Comparison of ENCODE assay signal across 10 mouse cellular contexts in the genomic region with DNA sequence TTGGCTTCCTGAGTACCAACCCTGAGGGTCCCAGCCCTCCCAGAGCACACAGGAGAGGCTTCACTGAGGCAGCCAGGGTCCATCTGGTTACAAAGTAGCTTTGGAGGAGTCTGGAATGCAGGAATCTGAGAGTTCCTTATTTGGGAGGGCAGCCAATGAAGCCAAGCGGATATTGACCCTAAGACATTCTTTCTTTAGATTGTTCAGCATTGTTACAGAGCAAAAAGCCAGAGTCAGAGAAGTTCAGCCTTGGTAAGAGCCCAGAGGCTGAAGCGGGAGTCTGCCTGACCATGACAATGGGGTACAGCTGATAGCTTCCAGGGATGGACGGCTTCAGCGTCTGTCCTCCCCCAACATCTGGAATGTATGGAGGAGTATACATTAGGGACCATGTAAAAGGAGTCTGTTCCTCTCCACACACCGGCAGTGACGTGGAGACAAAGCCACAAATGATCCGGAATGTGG. TPM values are rescaled to one million over a fixed set of nuclear protein-coding genes. Genes with fewer than 3 reads are reported as not detected.
A peak's percentile ranks its signal among the peaks of the same experiment; 100 is the strongest.
DNase-seq lines count a peak whose midpoint lies in the region; ATAC-seq lines count a peak whose summit lies in the region.
"Had no signal": no experiment of that assay in that cellular context is flagged by ENCODE, and none has a peak within 500 bp of the region (broad histone marks: within the 10 kb centered on the region; RNA-seq: fewer than 3 reads in every experiment).

No protein-coding gene starts in this region.

- H3K4me3 ChIP-seq in forebrain, embryonic 11.5 days (ENCODE audit: low read depth, low read length) = no peak overlapping the region
- no peak overlapping the region for H3K4me3 ChIP-seq in forebrain, embryonic 13.5 days
- H3K4me3 ChIP-seq in embryonic facial prominence, embryonic 10.5 days = no peak overlapping the region
- H3K4me3 ChIP-seq in intestine, embryonic 16.5 days (ENCODE audit: low read length) = peak overlapping the region; percentile 33
- no peak overlapping the region for H3K4me3 ChIP-seq in liver, embryonic 16.5 days (ENCODE audit: low read depth, low read length)

- no peak overlapping the region for H3K4me2 ChIP-seq in forebrain, embryonic 11.5 days (ENCODE audit: low read depth, low read length, severe bottlenecking)
- no peak overlapping the region for H3K4me2 ChIP-seq in forebrain, embryonic 13.5 days
- H3K4me2 ChIP-seq in intestine, embryonic 16.5 days (ENCODE audit: low read depth, low read length) = peak overlapping the region; percentile 30
- no peak overlapping the region for H3K4me2 ChIP-seq in liver, embryonic 16.5 days (ENCODE audit: low read depth, low read length)

- H3K9me3 ChIP-seq in forebrain, embryonic 11.5 days (ENCODE audit: control insufficient read depth, low read length) = no peaks in the 10 kb centered on the region
- no peaks in the 10 kb centered on the region for H3K9me3 ChIP-seq in forebrain, embryonic 13.5 days (replicated peaks)
- no peaks in the 10 kb centered on the region for H3K9me3 ChIP-seq in embryonic facial prominence, embryonic 10.5 days
- H3K9me3 ChIP-seq in intestine, embryonic 16.5 days (ENCODE audit: control insufficient read depth, low read length) = no peaks in the 10 kb centered on the region
- no peaks in the 10 kb centered on the region for H3K9me3 ChIP-seq in liver, embryonic 16.5 days (replicated peaks; ENCODE audit: control insufficient read depth, low read length)

- peaks cover 5% of the 10 kb centered on the region for H3K4me1 ChIP-seq in forebrain, embryonic 11.5 days (replicated peaks; ENCODE audit: control insufficient read depth, insufficient read depth, low read length)
- H3K4me1 ChIP-seq in forebrain, embryonic 13.5 days = peaks cover 35% of the 10 kb centered on the region
- H3K4me1 ChIP-seq in embryonic facial prominence, embryonic 10.5 days = peaks cover 50% of the 10 kb centered on the region
- H3K4me1 ChIP-seq in intestine, embryonic 16.5 days (ENCODE audit: control insufficient read depth, insufficient read depth, low read length) = peaks cover 53% of the 10 kb centered on the region
- H3K4me1 ChIP-seq in liver, embryonic 16.5 days (ENCODE audit: control insufficient read depth, low read depth, low read length) = no peaks in the 10 kb centered on the region

- no peaks in the 10 kb centered on the region for H3K27me3 ChIP-seq in forebrain, embryonic 11.5 days (ENCODE audit: control insufficient read depth, insufficient read depth, low read length)
- H3K27me3 ChIP-seq in forebrain, embryonic 13.5 days = no peaks in the 10 kb centered on the region
- H3K27me3 ChIP-seq in embryonic facial prominence, embryonic 10.5 days (replicated peaks; ENCODE audit: low read depth, poor library complexity, severe bottlenecking) = no peaks in the 10 kb centered on the region
- no peaks in the 10 kb centered on the region for H3K27me3 ChIP-seq in intestine, embryonic 16.5 days (replicated peaks; ENCODE audit: control insufficient read depth, insufficient read depth, low read length)
- no peaks in the 10 kb centered on the region for H3K27me3 ChIP-seq in liver, embryonic 16.5 days (ENCODE audit: control insufficient read depth, insufficient read depth, low read depth, low read length)

- no peak overlapping the region for H3K9ac ChIP-seq in forebrain, embryonic 11.5 days (ENCODE audit: low read length)
- H3K9ac ChIP-seq in forebrain, embryonic 13.5 days = no peak overlapping the region
- peak overlapping the region; percentile 55; the same call in 1 of the 2 replicates for H3K9ac ChIP-seq in intestine, embryonic 16.5 days (ENCODE audit: low read depth, low read length)
- H3K9ac ChIP-seq in liver, embryonic 16.5 days (ENCODE audit: low read depth, low read length) = no peak overlapping the region

- no peak for ATAC-seq in forebrain, embryonic 11.5 days (replicated peaks; ENCODE audit: low FRiP score)
- ATAC-seq in forebrain, embryonic 13.5 days = no peak
- peak; percentile 32 for ATAC-seq in intestine, embryonic 16.5 days
- peak; percentile 14; the same call in 1 of the 2 replicates for ATAC-seq in liver, embryonic 16.5 days (ENCODE audit: low read depth)

- 0 out of 2 replicates have a peak overlapping the region, but pooled peaks have one; percentile 39 for H3K27ac ChIP-seq in forebrain, embryonic 11.5 days (ENCODE audit: low read depth, low read length)
- no peak overlapping the region for H3K27ac ChIP-seq in forebrain, embryonic 13.5 days
- H3K27ac ChIP-seq in embryonic facial prominence, embryonic 10.5 days (replicated peaks) = peak overlapping the region; percentile 77
- H3K27ac ChIP-seq in intestine, embryonic 16.5 days (ENCODE audit: low read length) = peak overlapping the region; percentile 78
- H3K27ac ChIP-seq in liver, embryonic 16.5 days (ENCODE audit: low read length) = peak overlapping the region; percentile 42; the same call in 1 of the 2 replicates
- H3K27ac ChIP-seq: macrophage had no signal

- WGBS in forebrain, embryonic 11.5 days = 41% methylated on average over 7 of the region's 7 CpGs
- WGBS in forebrain, embryonic 13.5 days = 50% methylated on average over 7 of the region's 7 CpGs
- 27% methylated on average over 7 of the region's 7 CpGs for WGBS in embryonic facial prominence, embryonic 10.5 days
- WGBS in intestine, embryonic 16.5 days = 37% methylated on average over 7 of the region's 7 CpGs
- 59% methylated on average over 7 of the region's 7 CpGs for WGBS in liver, embryonic 16.5 days (ENCODE audit: insufficient replicate concordance)

- H3K36me3 ChIP-seq in forebrain, embryonic 11.5 days (ENCODE audit: control insufficient read depth, insufficient read depth, low read length) = no peaks in the 10 kb centered on the region
- no peaks in the 10 kb centered on the region for H3K36me3 ChIP-seq in forebrain, embryonic 13.5 days (ENCODE audit: poor library complexity, severe bottlenecking)
- peaks cover 12% of the 10 kb centered on the region for H3K36me3 ChIP-seq in embryonic facial prominence, embryonic 10.5 days (replicated peaks)
- no peaks in the 10 kb centered on the region for H3K36me3 ChIP-seq in intestine, embryonic 16.5 days (ENCODE audit: control insufficient read depth, insufficient read depth, low read length)
- no peaks in the 10 kb centered on the region for H3K36me3 ChIP-seq in liver, embryonic 16.5 days (ENCODE audit: control insufficient read depth, insufficient read depth)

- no peak for DNase-seq in forebrain, embryonic 11.5 days (ENCODE audit: low spot score)
- DNase-seq in embryonic facial prominence, embryonic 10.5 days (ENCODE audit: low spot score) = peak; percentile 47
- DNase-seq in urinary bladder, postnatal 36 days (ENCODE audit: low spot score in 2 of 2) = no peak
- DNase-seq in ovary, postnatal 14 days (ENCODE audit: low spot score) = no peak
- DNase-seq in B cell, adult 2 months = no peak
- DNase-seq: cerebellum, adult 9-11 months had no signal

RNA-seq across cellular contexts. Expression of a gene that starts 28.9 kb away (rescaled TPM):
- 3.4 and 4.9 TPM in 2 replicates for polyA plus RNA-seq in forebrain, embryonic 11.5 days (2014; fragmentation: Nextera tagmentation; extraction: Ambion mirVana)
- 2.4 and 3.2 TPM in 2 replicates for polyA plus RNA-seq in forebrain, embryonic 13.5 days (2015; fragmentation: Nextera tagmentation; extraction: Ambion mirVana)
- polyA plus RNA-seq in embryonic facial prominence, embryonic 10.5 days (2016; fragmentation: Nextera tagmentation; extraction: Ambion mirVana) = 2.0 and 2.3 TPM in 2 replicates
- polyA plus RNA-seq in intestine, embryonic 16.5 days (2015; fragmentation: Nextera tagmentation; extraction: Ambion mirVana) = 3.9 and 4.3 TPM in 2 replicates
- 0.91 and 0.96 TPM in 2 replicates for polyA plus RNA-seq in liver, embryonic 16.5 days (2015; fragmentation: Nextera tagmentation; extraction: Ambion mirVana)

RNA-seq across cellular contexts. Expression of a gene that starts 42.1 kb away (rescaled TPM):
- 0.36 TPM in 1 of 2 replicates, not detected in the other for polyA plus RNA-seq in forebrain, embryonic 11.5 days (2014; fragmentation: Nextera tagmentation; extraction: Ambion mirVana)
- 0.15 and 0.16 TPM in 2 replicates for polyA plus RNA-seq in forebrain, embryonic 13.5 days (2015; fragmentation: Nextera tagmentation; extraction: Ambion mirVana)
- 0.17 and 0.18 TPM in 2 replicates for polyA plus RNA-seq in embryonic facial prominence, embryonic 10.5 days (2016; fragmentation: Nextera tagmentation; extraction: Ambion mirVana)
- polyA plus RNA-seq in intestine, embryonic 16.5 days (2015; fragmentation: Nextera tagmentation; extraction: Ambion mirVana) = 0.11 and 0.22 TPM in 2 replicates
- polyA plus RNA-seq in liver, embryonic 16.5 days (2015; fragmentation: Nextera tagmentation; extraction: Ambion mirVana) = not detected in 2 replicates
- polyA plus RNA-seq: macrophage had no signal

Comparison
In these comparisons a context has a peak if more than half of its experiments do, and no peak if none do; other contexts are left out.
1. ATAC-seq: peak in intestine, embryonic 16.5 days (single experiment) and liver, embryonic 16.5 days (single experiment); none in forebrain, embryonic 11.5 days (single experiment) and forebrain, embryonic 13.5 days (single experiment).